Mouse (Mus musculus) C3H10T1/2 (cell line): ENCODE data around the gene Rsad2. TPM values are rescaled to one million over a fixed set of nuclear protein-coding genes. Genes with fewer than 3 reads are reported as not detected.

Experiments used
- polyA plus RNA-seq, 2 experiments: library from polyadenylated mRNA; unstranded; fragments of >200 nt; fragmentation: generic; extraction: Trizol; gene quantifications; one replicate each; pipeline ENCODE4 v1.2.1; 2012; ENCODE audit warnings: missing spikeins in 2 of 2

The Rsad2 gene
- polyA plus RNA-seq: not detected

DNA sequence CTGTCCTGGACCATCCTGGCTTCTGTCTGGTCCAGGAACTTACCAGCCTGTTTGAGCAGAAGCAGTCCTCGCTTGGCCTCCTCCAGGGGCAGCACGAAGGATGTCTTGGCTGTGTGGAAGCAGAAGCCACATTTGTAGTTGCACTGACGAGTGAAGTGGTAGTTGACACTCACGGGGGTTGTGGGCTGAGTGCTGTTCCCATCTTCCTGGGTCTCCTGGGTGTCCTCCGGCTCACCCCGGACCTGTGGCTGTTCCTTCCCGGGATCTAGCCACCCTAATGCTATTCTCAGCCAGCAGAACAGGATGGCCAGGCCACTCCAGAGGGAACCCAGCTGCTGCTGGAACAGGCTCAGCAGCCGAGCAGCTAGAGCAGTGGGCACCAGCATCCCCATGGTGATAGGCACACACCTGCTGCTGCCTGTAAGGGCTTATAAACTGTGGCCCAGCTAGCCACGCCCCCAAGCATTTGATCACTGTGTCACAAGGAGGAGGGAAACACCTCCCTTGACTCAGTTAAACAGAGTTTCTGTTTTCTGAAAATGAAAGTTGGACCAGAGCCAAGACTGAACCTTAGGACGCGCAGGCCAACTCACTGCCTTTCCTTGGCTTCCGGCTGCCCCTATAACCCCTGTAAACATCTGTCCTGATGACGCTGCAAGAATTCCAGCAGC lies at the start of gene Rsad2:
Rsad2 (minus strand) TSS at position 425 of the 671 bp plus-strand sequence.

DNA sequence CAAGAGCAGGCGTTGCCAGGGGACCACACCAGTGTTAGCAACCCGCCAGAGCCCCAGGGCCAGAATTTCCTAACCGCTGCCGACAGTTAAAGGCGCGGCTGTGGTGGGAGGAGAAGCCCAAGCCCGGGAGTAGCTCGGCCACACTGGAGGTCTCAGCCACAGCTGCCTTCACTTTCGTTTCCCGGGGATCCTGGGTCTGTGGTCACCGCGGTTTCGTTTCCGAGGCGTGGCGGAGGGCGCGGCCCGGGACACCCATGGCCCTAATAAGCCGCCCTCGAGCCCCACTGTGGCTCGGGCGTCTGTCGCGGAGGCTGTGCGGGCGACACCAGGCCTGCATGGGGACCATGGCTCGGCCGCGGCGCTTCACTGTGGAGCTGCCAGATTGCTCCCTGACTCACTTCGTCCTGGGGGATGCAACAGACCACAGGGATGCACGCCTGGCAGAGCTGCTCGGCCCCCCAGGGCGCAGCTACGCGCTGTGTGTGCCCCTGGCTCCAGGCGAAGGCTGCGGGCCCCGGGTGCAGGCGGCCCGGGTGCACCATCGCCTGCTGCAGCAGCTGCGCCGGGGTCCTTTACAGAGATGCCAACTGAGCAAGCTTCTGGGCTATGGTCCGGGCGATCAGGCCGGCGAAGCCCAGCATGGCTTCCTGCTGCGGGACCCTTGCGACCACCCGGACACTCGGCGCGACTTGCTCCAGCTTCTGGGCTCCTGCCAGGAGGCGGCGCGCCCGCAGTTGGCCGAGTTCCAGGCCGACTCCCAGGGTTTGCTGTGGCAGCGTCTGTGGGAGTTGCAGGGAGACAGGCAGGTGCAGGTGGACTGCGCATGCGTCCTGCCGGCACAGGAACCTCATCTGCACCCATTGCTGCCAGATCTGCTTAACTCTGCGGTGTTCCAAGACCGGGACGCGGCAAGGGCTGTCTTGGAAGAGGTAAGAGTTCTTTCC lies 13.1 kb upstream of the Rsad2 start, which contains the start of gene Cmpk2:
Cmpk2 (plus strand) TSS at position 107 of the 944 bp plus-strand sequence.

GRCm38 (mm10) chr12:26415104-26415771 lies 41.0 kb downstream of the Rsad2 start, which contains the start of gene Rnf144a:
TSS of gene Rnf144a (minus strand) at chr12:26415254.

Other genes starting within 250 kb of the Rsad2 start
- gene Rnf144a, start 41.2 kb downstream of the Rsad2 start, polyA plus RNA-seq: not detected
- under 1 TPM in 1 of 2 experiments, not detected in 1; 0.01 TPM for gene Cmpk2, start 12.8 kb upstream of the Rsad2 start, polyA plus RNA-seq